Mouse (Mus musculus): ENCODE measurements around the gene Atad1. TPM values are rescaled to one million over a fixed set of nuclear protein-coding genes. Genes with fewer than 3 reads are reported as not detected.
"Not testable (repeated sequence)": the region's sequence is repeated elsewhere in the genome, so short reads cannot be mapped to it uniquely, and the experiment has no call there.

The Atad1 gene
- polyA plus RNA-seq (2015; fragmentation: Nextera tagmentation; extraction: Ambion mirVana) = 63.7 and 65.1 TPM in 2 replicates

- Histone ChIP-seq H3K27me3 (no peaks in the 10 kb centered on the region), H3K27ac (no peak within 1 kb of the TSS), H3K4me3 (no peak within 1 kb of the TSS), H3K36me3 (no peaks in the 10 kb centered on the region), H3K9me3 (no peaks in the 10 kb centered on the region), H3K4me2 (replicated peaks) (no peak within 1 kb of the TSS), H3K9ac (no peak within 1 kb of the TSS), H3K4me1 (no peaks in the 10 kb centered on the region)
- WGBS = 93% methylated on average over 4 of the region's 4 CpGs
- no peak for ATAC-seq (ENCODE audit: low FRiP score, low read depth)
Observed at GRCm38 (mm10) chr19:32739686-32740085, at the start of gene Atad1. Gene Atad1, minus strand, starts transcription at chr19:32739786.

GRCm38 (mm10) chr19:32788016-32788415 is 48.4 kb upstream of the Atad1 start:
- WGBS = 89% methylated on average over 3 of the region's 3 CpGs
- not testable (repeated sequence) for H3K27me3 ChIP-seq; ATAC-seq (ENCODE audit: low FRiP score, low read depth); H3K36me3 ChIP-seq; H3K9ac ChIP-seq; H3K4me3 ChIP-seq; H3K27ac ChIP-seq; H3K9me3 ChIP-seq; H3K4me2 ChIP-seq (replicated peaks)
- peaks cover 17% of the 10 kb centered on the region for H3K4me1 ChIP-seq

GRCm38 (mm10) chr19:32787388-32787787 is 47.8 kb upstream of the Atad1 start:
- not testable (repeated sequence) for H3K9me3 ChIP-seq; H3K4me2 ChIP-seq (replicated peaks); H3K9ac ChIP-seq; H3K27ac ChIP-seq; H3K4me3 ChIP-seq; ATAC-seq (ENCODE audit: low FRiP score, low read depth); H3K27me3 ChIP-seq
- Histone ChIP-seq H3K36me3 (peaks cover 13% of the 10 kb centered on the region; the same call in 1 of the 2 replicates), H3K4me1 (peaks cover 14% of the 10 kb centered on the region)
- 73% methylated on average over 4 of the region's 4 CpGs for WGBS

- 74% methylated on average over 5 of the region's 5 CpGs for WGBS
- peaks cover 3% of the 10 kb centered on the region; the same call in 1 of the 2 replicates for H3K4me1 ChIP-seq
- peaks cover 13% of the 10 kb centered on the region; the same call in 1 of the 2 replicates for H3K36me3 ChIP-seq
- ATAC-seq (ENCODE audit: low FRiP score, low read depth) = peak; percentile 67
- H3K9ac ChIP-seq = no peak overlapping the region
- H3K27ac ChIP-seq = no peak overlapping the region
- H3K4me2 ChIP-seq (replicated peaks) = no peak overlapping the region
- H3K4me3 ChIP-seq = no peak overlapping the region
- H3K27me3 ChIP-seq = no peaks in the 10 kb centered on the region
- no peaks in the 10 kb centered on the region for H3K9me3 ChIP-seq
Observed at GRCm38 (mm10) chr19:32781305-32782071, 41.9 kb upstream of the Atad1 start.

GRCm38 (mm10) chr19:32779131-32779530 is 39.5 kb upstream of the Atad1 start:
- peaks cover 6% of the 10 kb centered on the region; the same call in 1 of the 2 replicates for H3K36me3 ChIP-seq
- H3K9me3 ChIP-seq = no peaks in the 10 kb centered on the region
- H3K4me1 ChIP-seq = peaks cover 3% of the 10 kb centered on the region; the same call in 1 of the 2 replicates
- no peak overlapping the region for H3K4me2 ChIP-seq (replicated peaks)
- H3K27me3 ChIP-seq = no peaks in the 10 kb centered on the region
- H3K9ac ChIP-seq = no peak overlapping the region
- no peak for ATAC-seq (ENCODE audit: low FRiP score, low read depth)
- no peak overlapping the region for H3K27ac ChIP-seq
- H3K4me3 ChIP-seq = no peak overlapping the region
- 83% methylated on average over 3 of the region's 3 CpGs for WGBS

GRCm38 (mm10) chr19:32778411-32778810 is 38.8 kb upstream of the Atad1 start:
- Histone ChIP-seq H3K9ac (no peak overlapping the region), H3K27ac (no peak overlapping the region), H3K36me3 (peaks cover 6% of the 10 kb centered on the region), H3K4me1 (peaks cover 3% of the 10 kb centered on the region; the same call in 1 of the 2 replicates), H3K9me3 (no peaks in the 10 kb centered on the region), H3K4me3 (no peak overlapping the region), H3K4me2 (replicated peaks) (no peak overlapping the region), H3K27me3 (no peaks in the 10 kb centered on the region)
- WGBS = 48% methylated on average over 2 of the region's 2 CpGs
- no peak for ATAC-seq (ENCODE audit: low FRiP score, low read depth)

- no peak overlapping the region for H3K9ac ChIP-seq
- H3K27ac ChIP-seq = no peak overlapping the region
- WGBS = 75% methylated on average over 4 of the region's 4 CpGs
- no peak for ATAC-seq (ENCODE audit: low FRiP score, low read depth)
- H3K4me1 ChIP-seq = peaks cover 22% of the 10 kb centered on the region
- H3K36me3 ChIP-seq = peaks cover 11% of the 10 kb centered on the region
- H3K4me3 ChIP-seq = no peak overlapping the region
- H3K4me2 ChIP-seq (replicated peaks) = no peak overlapping the region
- H3K9me3 ChIP-seq = no peaks in the 10 kb centered on the region
- H3K27me3 ChIP-seq = no peaks in the 10 kb centered on the region
Observed at GRCm38 (mm10) chr19:32762493-32762892, 22.9 kb upstream of the Atad1 start.

- Histone ChIP-seq H3K9ac (no peak overlapping the region), H3K27me3 (no peaks in the 10 kb centered on the region), H3K27ac (no peak overlapping the region), H3K36me3 (peaks cover 7% of the 10 kb centered on the region), H3K9me3 (no peaks in the 10 kb centered on the region), H3K4me1 (peaks cover 22% of the 10 kb centered on the region), H3K4me3 (peak overlapping the region; percentile 10; the same call in 1 of the 2 replicates), H3K4me2 (replicated peaks) (peak overlapping the region; percentile 90)
- no peak for ATAC-seq (ENCODE audit: low FRiP score, low read depth)
- WGBS = 67% methylated on average over 4 of the region's 4 CpGs
Observed at GRCm38 (mm10) chr19:32761162-32761561, 21.6 kb upstream of the Atad1 start.

GRCm38 (mm10) chr19:32760499-32760898 is 20.9 kb upstream of the Atad1 start:
- H3K4me1 ChIP-seq = peaks cover 22% of the 10 kb centered on the region
- no peak for ATAC-seq (ENCODE audit: low FRiP score, low read depth)
- H3K4me3 ChIP-seq = peak overlapping the region; percentile 96
- H3K27me3 ChIP-seq = no peaks in the 10 kb centered on the region
- peak overlapping the region; percentile 90 for H3K4me2 ChIP-seq (replicated peaks)
- no peak overlapping the region for H3K27ac ChIP-seq
- peaks cover 2% of the 10 kb centered on the region for H3K36me3 ChIP-seq
- H3K9ac ChIP-seq = 0 out of 2 replicates have a peak overlapping the region, but pooled peaks have one; percentile 19
- 36% methylated on average over 6 of the region's 6 CpGs for WGBS
- H3K9me3 ChIP-seq = no peaks in the 10 kb centered on the region

- Histone ChIP-seq H3K4me1 (peaks cover 30% of the 10 kb centered on the region), H3K27me3 (peaks cover 9% of the 10 kb centered on the region), H3K27ac (no peak overlapping the region), H3K4me2 (replicated peaks) (peak overlapping the region; percentile 90), H3K9ac (peak overlapping the region; percentile 99), H3K9me3 (no peaks in the 10 kb centered on the region), H3K36me3 (no peaks in the 10 kb centered on the region; the same call in none of the 2 replicates), H3K4me3 (peak overlapping the region; percentile 96)
- no peak for ATAC-seq (ENCODE audit: low FRiP score, low read depth)
- WGBS = 5% methylated on average over 8 of the region's 8 CpGs
Observed at GRCm38 (mm10) chr19:32759357-32760024, 19.9 kb upstream of the Atad1 start.

GRCm38 (mm10) chr19:32758793-32759161 is 19.2 kb upstream of the Atad1 start:
- H3K4me3 ChIP-seq = peak overlapping the region; percentile 96
- no peak for ATAC-seq (ENCODE audit: low FRiP score, low read depth)
- 1% methylated on average over 11 of the region's 11 CpGs for WGBS
- H3K36me3 ChIP-seq = no peaks in the 10 kb centered on the region; the same call in none of the 2 replicates
- peaks cover 29% of the 10 kb centered on the region for H3K4me1 ChIP-seq
- H3K27ac ChIP-seq = no peak overlapping the region
- H3K4me2 ChIP-seq (replicated peaks) = peak overlapping the region; percentile 90
- H3K9ac ChIP-seq = peak overlapping the region; percentile 99
- peaks cover 14% of the 10 kb centered on the region for H3K27me3 ChIP-seq
- H3K9me3 ChIP-seq = no peaks in the 10 kb centered on the region
